Mouse (Mus musculus) midbrain, embryonic 16.5 days (tissue): ENCODE data around the gene Man2b2. TPM values are rescaled to one million over a fixed set of nuclear protein-coding genes. Genes with fewer than 3 reads are reported as not detected.

Experiments
- ATAC-seq: fragments of 200-750 bp; cut with Nextera tagmentation; 2 replicates; pipeline ENCODE4 v1.8.0; 2017; ENCODE audit warnings: moderate TSS enrichment
- H3K27ac ChIP-seq: fragments of 300-500 bp; sonication (generic); 2 replicates; pipeline ENCODE4 v1.5.1; 2014; ENCODE audit warnings: mild to moderate bottlenecking, low read length, mixed read lengths
- H3K27me3 ChIP-seq: fragments of 300-500 bp; sonication (generic); 2 replicates; pipeline ENCODE4 v1.6.1; 2014; ENCODE audit warnings: low read depth, low read length, mixed read lengths; ENCODE audit not compliant: control insufficient read depth, insufficient read depth
- H3K36me3 ChIP-seq: fragments of 300-500 bp; sonication (generic); 2 replicates; pipeline ENCODE4 v1.6.1; 2014; ENCODE audit warnings: mild to moderate bottlenecking, low read length, moderate library complexity, mixed read lengths; ENCODE audit not compliant: control insufficient read depth, insufficient read depth
- H3K4me1 ChIP-seq: fragments of 300-500 bp; sonication (generic); 2 replicates; pipeline ENCODE4 v1.6.1; 2014; ENCODE audit warnings: mild to moderate bottlenecking, low read length, mixed read lengths; ENCODE audit not compliant: control insufficient read depth, insufficient read depth
- H3K4me2 ChIP-seq: fragments of 300-500 bp; sonication (generic); 2 replicates; pipeline ENCODE4 v1.6.1; 2014; ENCODE audit warnings: mild to moderate bottlenecking, low read length, mixed read lengths
- H3K4me3 ChIP-seq: fragments of 300-500 bp; sonication (generic); 2 replicates; pipeline ENCODE4 v1.5.1; 2014; ENCODE audit warnings: low read depth, mild to moderate bottlenecking, low read length, moderate library complexity, mixed read lengths
- H3K9ac ChIP-seq: fragments of 300-500 bp; sonication (generic); 2 replicates; pipeline ENCODE4 v1.6.1; 2014; ENCODE audit warnings: low read depth, low read length, mixed read lengths
- H3K9me3 ChIP-seq: fragments of 300-500 bp; sonication (generic); replicated peaks from 2 replicates; pipeline ENCODE4 v1.6.1; 2014; ENCODE audit warnings: mild to moderate bottlenecking, low read length, mixed read lengths; ENCODE audit not compliant: control insufficient read depth, poor library complexity, severe bottlenecking
- WGBS: fragments of 180-500 bp; shearing (Covaris S2); extraction: QIAGEN DNeasy Blood & Tissue Kit; methylation state at CpG from one replicate; pipeline ENCODE4 v1.1.7; 2014; 5-methylcytosine and 5-hydroxymethylcytosine counted together
- polyA plus RNA-seq: library from polyadenylated mRNA; unstranded; fragments of >200 nt; fragmentation: Nextera tagmentation; extraction: Ambion mirVana; gene quantifications from 2 replicates; pipeline ENCODE4 v1.2.1, GENCODE M21; 2015

Man2b2 gene
- polyA plus RNA-seq, 1 experiment from 2014 or later, result 11.5 TPM

DNA sequence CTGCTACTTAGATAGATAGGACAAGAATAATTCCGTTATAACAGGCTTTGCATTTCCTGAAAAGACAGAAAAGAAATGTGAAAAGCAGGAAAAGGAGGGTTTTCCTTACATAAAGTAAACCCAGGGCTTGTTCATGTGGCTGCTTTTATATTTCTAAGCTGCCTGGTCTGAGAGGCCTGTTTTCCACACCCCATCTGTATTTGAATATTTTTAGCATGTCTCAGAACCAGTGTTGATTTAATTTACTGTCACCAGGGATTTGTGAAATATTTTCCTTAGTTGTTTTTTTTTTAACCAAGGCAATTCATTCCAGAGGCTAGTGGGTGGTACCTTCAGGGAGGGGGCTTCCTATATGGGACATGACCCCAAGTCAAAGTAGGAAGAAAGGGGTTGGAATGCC is 11.2 kb upstream of the Man2b2 start:
- H3K9ac ChIP-seq, result no peak overlapping the region
- H3K36me3 ChIP-seq, result no peaks in the 10 kb centered on the region
- H3K27ac ChIP-seq, result no peak overlapping the region
- ATAC-seq, result no peak
- no peaks in the 10 kb centered on the region for H3K4me1 ChIP-seq
- H3K4me3 ChIP-seq, result no peak overlapping the region
- whole genome bisulfite sequencing, result 84% methylated on average over 1 of the region's 1 CpGs
- H3K9me3 ChIP-seq, result no peaks in the 10 kb centered on the region
- H3K4me2 ChIP-seq, result no peak overlapping the region
- no peaks in the 10 kb centered on the region for H3K27me3 ChIP-seq

- ATAC-seq, result no peak
- Histone ChIP-seq H3K4me2 (no peak overlapping the region), H3K4me3 (no peak overlapping the region), H3K27me3 (no peaks in the 10 kb centered on the region), H3K9me3 (no peaks in the 10 kb centered on the region), H3K27ac (no peak overlapping the region), H3K36me3 (no peaks in the 10 kb centered on the region), H3K4me1 (no peaks in the 10 kb centered on the region), H3K9ac (no peak overlapping the region)
- 86% methylated on average over 7 of the region's 7 CpGs for WGBS
These were observed 9.6 kb upstream of the Man2b2 start for GRCm38 (mm10) chr5:36840092-36840491.

DNA sequence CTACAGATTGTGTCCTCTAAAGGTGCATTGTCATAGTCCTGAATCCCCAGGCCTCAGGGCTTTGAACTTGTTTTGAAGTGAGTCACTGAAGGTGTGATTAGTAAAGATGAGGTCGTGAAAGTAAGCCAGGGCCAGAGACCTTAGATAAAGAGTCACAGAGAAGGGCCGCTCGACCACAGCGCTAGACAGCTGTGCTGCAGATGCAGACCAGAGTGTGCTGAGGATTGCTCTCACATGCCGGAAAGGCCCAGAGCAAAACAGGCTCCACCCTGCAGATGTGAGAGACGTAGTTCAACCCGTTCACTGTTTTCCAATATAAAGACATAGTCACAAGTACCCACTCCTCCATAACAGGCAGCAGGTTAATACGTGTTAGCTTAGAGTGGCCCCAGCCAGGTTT is 9.1 kb upstream of the Man2b2 start:
- no peak overlapping the region for H3K4me2 ChIP-seq

GRCm38 (mm10) chr5:36839032-36839431 is 8.6 kb upstream of the Man2b2 start:
- no peaks in the 10 kb centered on the region for H3K9me3 ChIP-seq
- H3K4me1 ChIP-seq, result no peaks in the 10 kb centered on the region
- H3K27ac ChIP-seq, result no peak overlapping the region
- no peaks in the 10 kb centered on the region for H3K36me3 ChIP-seq
- no peaks in the 10 kb centered on the region for H3K27me3 ChIP-seq
- 100% methylated on average over 2 of the region's 2 CpGs for WGBS
- no peak overlapping the region for H3K4me2 ChIP-seq
- ATAC-seq, result no peak
- no peak overlapping the region for H3K9ac ChIP-seq
- no peak overlapping the region for H3K4me3 ChIP-seq

More for the DNA sequence above, 9.1 kb upstream of the Man2b2 start:
- no peaks in the 10 kb centered on the region for H3K4me1 ChIP-seq
- WGBS, result 78% methylated on average over 8 of the region's 8 CpGs
- no peak overlapping the region for H3K27ac ChIP-seq
- H3K4me3 ChIP-seq, result no peak overlapping the region
- no peaks in the 10 kb centered on the region for H3K9me3 ChIP-seq
- no peaks in the 10 kb centered on the region for H3K36me3 ChIP-seq
- H3K9ac ChIP-seq, result no peak overlapping the region
- no peaks in the 10 kb centered on the region for H3K27me3 ChIP-seq
- ATAC-seq, result no peak

GRCm38 (mm10) chr5:36835933-36836332 is 5.5 kb upstream of the Man2b2 start:
- Histone ChIP-seq H3K27ac (no peak overlapping the region), H3K9me3 (no peaks in the 10 kb centered on the region)
- WGBS, result 3% methylated on average over 6 of the region's 6 CpGs

GRCm38 (mm10) chr5:36831272-36831671 is 819 bp upstream of the Man2b2 start:
- H3K36me3 ChIP-seq, result no peaks in the 10 kb centered on the region
- H3K4me3 ChIP-seq, result no peak overlapping the region
- ATAC-seq, result peak; percentile 49
- H3K9ac ChIP-seq, result no peak overlapping the region
- H3K27ac ChIP-seq, result no peak overlapping the region
- H3K27me3 ChIP-seq, result no peaks in the 10 kb centered on the region
- peaks cover 7% of the 10 kb centered on the region for H3K4me1 ChIP-seq
- 67% methylated on average over 7 of the region's 7 CpGs for WGBS
- no peaks in the 10 kb centered on the region for H3K9me3 ChIP-seq
- no peak overlapping the region for H3K4me2 ChIP-seq

More at GRCm38 (mm10) chr5:36835933-36836332, 5.5 kb upstream of the Man2b2 start:
- Histone ChIP-seq H3K4me1 (peaks cover 1% of the 10 kb centered on the region), H3K9ac (no peak overlapping the region), H3K27me3 (no peaks in the 10 kb centered on the region), H3K36me3 (no peaks in the 10 kb centered on the region), H3K4me3 (no peak overlapping the region), H3K4me2 (no peak overlapping the region)
- peak; percentile 73; the same call in 1 of the 2 replicates for ATAC-seq

DNA sequence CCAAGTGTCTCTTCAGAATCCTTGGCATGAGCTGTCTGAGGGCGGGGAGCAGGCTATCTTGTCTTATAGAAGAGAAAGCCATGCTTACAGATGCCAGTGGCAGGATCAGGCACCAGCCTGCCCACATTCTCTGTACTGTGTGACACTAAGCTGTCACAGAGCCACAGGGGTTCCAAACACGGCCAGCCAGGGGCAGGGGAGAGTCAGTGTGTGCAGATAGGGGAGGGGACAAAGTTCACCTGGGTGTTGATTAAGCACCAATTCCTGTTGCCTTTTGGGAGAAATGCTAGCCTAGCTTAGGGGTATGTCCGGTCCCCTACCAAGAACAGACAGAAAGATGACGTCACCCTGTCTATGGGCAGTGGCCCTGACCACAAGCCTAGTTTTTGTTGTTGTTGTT is 1.4 kb downstream of the Man2b2 start:
- WGBS, result 90% methylated on average over 4 of the region's 4 CpGs
- H3K9me3 ChIP-seq, result no peaks in the 10 kb centered on the region
- H3K9ac ChIP-seq, result no peak overlapping the region
- no peak overlapping the region for H3K27ac ChIP-seq
- ATAC-seq, result no peak
- H3K4me3 ChIP-seq, result no peak overlapping the region
- H3K27me3 ChIP-seq, result no peaks in the 10 kb centered on the region
- H3K36me3 ChIP-seq, result no peaks in the 10 kb centered on the region; the same call in 1 of the 2 replicates
- no peak overlapping the region for H3K4me2 ChIP-seq
- H3K4me1 ChIP-seq, result peaks cover 7% of the 10 kb centered on the region

- Histone ChIP-seq H3K27ac (no peak overlapping the region), H3K36me3 (peaks cover 5% of the 10 kb centered on the region; the same call in 1 of the 2 replicates), H3K9me3 (no peaks in the 10 kb centered on the region), H3K4me2 (no peak overlapping the region), H3K4me1 (no peaks in the 10 kb centered on the region), H3K9ac (no peak overlapping the region), H3K27me3 (no peaks in the 10 kb centered on the region), H3K4me3 (no peak overlapping the region)
- ATAC-seq, result no peak
- 92% methylated on average over 4 of the region's 4 CpGs for WGBS
These were observed 7.5 kb downstream of the Man2b2 start for GRCm38 (mm10) chr5:36822907-36823306.

DNA sequence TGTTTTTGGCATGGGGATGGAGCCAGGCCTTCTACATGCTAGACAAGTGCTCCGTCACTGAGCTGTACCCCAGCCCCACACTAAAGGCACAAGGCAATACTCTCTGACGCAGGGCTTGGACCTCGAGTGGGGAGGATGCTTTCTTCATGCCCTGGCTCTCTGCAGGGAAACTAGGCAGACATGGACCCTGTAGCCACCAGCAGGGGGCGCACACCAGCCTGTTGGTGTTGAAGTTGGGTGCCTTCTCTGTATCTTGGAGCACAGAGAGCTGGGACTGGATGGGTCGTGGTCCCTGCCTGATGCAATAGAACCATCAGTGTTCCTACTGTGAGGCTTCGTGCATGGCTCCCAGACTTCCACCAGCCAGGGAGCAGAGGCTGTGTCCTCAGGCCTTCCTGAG is 10.3 kb downstream of the Man2b2 start:
- ATAC-seq, result peak; percentile 15; the same call in 1 of the 2 replicates
- H3K27ac ChIP-seq, result no peak overlapping the region
- H3K4me3 ChIP-seq, result no peak overlapping the region
- WGBS, result 46% methylated on average over 6 of the region's 6 CpGs
- H3K36me3 ChIP-seq, result peaks cover 5% of the 10 kb centered on the region; the same call in 1 of the 2 replicates
- H3K27me3 ChIP-seq, result no peaks in the 10 kb centered on the region
- no peak overlapping the region for H3K9ac ChIP-seq
- no peaks in the 10 kb centered on the region for H3K4me1 ChIP-seq
- no peaks in the 10 kb centered on the region for H3K9me3 ChIP-seq
- H3K4me2 ChIP-seq, result no peak overlapping the region
